Mouse (Mus musculus) liver, adult (tissue): ENCODE results near the gene AW146154.
"Not testable (repeated sequence)": the region's sequence is repeated elsewhere in the genome, so short reads cannot be mapped to it uniquely, and the experiment has no call there.

Experiments used
- GATA4 ChIP-seq: IDR thresholded peaks from 2 replicates; pipeline ENCODE4 v1.6.1; 2014; ENCODE audit warnings: mild to moderate bottlenecking, low read length; ENCODE audit not compliant: insufficient replicate concordance

AW146154 gene

DNA sequence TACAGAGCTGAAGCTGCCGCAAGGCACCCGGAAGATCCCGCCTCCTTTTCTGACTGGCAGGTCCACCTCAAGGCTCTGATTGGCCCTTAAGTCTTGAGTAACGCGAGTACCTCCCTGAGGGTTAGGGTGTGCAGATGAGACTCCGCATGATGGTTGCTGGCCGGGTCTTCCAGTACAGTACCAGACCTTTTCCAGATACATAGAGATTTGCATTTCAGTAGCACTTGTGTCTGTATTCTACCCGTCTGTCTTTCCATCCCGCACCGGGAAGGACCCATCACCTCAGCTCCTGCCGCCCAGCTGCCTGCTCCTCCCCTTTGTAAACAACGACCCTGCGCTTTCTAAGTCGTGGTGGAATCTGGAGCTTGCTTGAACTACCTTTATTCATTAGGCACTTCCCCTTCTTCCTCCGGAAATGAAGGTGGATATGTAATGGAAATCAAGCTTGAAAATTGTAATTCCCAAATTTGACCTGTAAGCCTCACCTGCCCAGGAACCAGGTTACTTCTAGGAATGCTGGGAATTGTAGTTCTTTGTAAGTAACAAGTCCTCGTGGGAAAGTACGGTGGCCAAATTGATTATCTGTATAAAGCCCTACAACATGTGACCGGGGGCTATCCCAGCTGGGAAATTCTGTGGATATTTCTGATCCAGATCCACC, at the start of gene AW146154, which contains the start of gene Gm20449:
AW146154 (minus strand) TSS at position 502 of the 661 bp plus-strand sequence.
Gm20449 (minus strand) TSS at position 29 of the 661 bp plus-strand sequence.
- TF ChIP-seq GATA4: no peak

DNA sequence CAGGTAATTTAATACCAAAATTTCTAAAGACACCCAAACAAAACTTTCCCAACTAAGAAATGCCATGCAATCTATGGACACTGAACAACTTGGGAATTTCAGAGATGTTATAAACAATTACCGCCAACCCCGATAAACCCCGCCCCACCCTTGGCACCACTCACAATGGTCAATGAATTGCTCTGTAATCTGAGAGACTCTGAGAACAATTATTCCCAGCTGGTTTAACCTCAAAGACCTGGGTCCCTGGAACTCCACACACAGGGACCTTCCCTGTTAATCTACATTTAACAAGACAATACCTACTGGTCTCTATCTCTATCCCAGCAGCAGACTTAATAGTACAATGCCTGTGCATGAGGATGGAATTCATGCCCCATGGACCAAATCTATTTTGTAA, 13.0 kb upstream of the AW146154 start:
- TF ChIP-seq GATA4: no peak

DNA sequence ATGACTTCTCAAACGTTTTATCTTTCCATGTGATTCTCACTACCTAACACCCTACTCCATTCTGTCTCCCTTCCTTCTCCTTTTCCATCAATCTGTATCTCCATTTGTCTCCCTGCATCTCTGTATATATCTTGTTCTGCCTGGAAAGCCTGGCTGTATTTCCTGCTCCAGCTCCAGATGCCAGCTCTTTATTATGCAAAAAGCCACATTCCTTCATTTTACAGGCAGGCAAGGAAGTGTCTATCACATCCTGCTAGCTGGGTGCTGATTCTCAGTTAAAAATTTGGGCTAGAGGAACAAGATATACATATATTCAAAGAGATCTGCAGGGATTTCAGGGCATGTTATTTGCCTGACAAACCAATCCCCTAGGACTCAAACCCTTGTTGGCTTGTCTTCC, 12.5 kb upstream of the AW146154 start:
- TF ChIP-seq GATA4: no peak

DNA sequence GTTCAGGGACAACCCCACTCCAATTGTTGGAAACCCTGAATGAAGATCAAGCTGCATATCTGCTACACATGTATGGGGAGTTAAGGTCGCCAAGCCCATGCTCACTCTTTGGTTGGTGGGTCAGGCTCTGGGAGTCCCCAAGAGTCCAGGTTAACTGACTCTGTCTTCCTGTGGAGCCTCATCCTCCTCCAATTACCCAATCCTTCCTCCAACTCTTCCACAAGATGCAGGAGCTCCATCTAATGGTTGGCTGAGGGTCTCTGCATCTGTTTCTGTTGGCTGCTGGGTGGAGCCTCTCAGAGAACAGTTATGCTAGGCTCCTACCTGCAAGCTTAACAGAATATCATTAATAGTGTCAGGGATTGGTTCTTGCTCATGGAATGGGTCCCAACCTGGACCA, 2.7 kb upstream of the AW146154 start:
- TF ChIP-seq GATA4: no peak

DNA sequence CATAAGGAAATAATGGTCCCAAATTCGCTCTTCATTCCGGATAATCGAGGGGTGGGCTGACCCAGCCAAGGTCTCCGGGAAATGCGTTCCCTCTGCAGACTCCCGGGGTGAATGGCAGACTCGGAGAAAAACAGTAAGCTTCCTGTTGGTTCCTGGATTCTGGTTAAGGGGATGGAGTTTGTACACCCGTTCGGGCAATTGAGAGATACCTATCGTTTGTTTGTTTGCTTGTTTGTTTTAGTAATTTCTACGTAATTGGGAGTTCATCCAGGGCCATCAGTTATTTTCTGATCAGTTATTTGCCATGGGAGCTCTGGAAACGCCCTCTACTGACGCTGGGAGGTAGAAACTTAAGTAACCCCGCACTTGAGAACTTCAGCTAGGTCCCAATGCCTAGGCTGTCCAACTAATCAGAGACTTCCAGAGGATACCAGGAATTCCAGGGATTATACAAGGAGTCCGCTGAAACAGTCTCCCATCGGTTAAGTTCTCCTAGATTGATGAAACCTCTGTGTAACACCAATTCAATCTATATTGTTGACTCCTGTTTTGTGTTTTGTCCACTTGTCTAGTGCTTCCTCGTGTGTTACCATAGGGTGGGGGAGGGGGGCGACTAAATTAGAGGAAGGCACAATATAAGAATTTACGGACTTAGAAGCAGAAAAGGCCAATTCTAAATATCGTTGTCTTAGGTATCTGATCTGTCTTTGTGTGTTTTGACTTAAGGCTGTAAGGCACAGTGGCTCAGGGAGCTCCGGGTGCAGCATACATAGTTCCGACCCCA, 653 bp upstream of the AW146154 start:
- TF ChIP-seq GATA4: no peak

DNA sequence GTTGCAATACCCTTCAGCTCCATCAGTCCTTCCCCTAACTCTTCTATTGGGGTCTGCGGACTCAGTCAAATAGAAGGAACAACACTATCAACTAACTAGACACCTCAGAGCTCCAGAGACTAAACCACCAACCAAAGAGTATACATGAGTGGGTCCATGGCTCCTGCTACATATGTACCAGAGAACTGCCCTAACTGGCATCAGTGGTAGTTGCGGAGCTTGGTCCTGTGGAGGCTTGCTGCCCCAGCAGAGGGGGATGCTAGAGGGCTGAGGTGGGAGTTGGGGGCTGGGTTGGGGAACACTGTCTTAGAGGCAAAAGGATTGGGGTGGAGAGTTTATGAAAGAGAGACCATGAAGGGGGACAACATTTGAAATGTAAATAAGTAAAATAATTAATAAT, 1.8 kb downstream of the AW146154 start:
- no peak for TF ChIP-seq GATA4

DNA sequence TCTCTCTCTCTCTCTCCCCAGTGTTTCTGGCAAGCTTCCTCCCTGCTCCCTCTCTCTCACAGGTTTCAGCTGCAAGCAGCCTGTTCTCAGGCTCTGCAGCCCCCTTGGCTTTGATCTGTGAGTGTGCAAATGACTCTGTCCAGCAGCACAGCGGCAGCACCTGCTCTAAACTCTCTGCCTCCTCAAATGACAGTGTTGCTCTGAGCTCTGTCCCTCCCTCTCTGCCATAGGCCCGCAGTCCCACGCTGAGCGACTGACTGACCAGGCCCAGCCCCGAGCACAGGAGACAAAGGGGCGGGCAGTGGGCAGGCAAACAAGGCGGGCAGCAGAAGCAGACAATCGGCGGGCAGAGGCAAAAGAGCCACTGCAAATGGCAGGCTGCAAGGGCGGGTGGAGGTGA, 47.8 kb downstream of the AW146154 start:
- no peak for TF ChIP-seq GATA4

DNA sequence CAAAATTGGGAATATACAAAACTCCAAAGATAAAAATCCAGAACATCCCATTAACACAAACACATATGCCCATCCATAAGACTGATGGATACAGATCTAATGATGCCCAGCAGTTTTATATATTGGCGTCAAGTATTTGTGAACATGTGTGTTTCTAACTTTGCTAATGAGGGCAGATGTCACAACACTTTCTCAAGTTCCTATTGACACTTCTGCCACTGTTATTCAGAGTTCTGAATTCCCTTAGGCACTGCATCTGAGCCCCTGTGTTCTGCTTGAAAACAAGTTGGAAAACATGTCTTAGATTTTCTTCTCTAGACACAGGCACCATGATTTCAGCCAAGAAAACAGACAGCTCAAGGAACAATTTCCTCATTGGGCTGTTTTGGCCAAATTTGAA, 51.1 kb downstream of the AW146154 start, which contains the start of gene Vmn2r57:
Vmn2r57 (minus strand) TSS at position 101 of the 400 bp plus-strand sequence.
- TF ChIP-seq GATA4: not testable (repeated sequence)
